Mouse (Mus musculus) MEL-GATA-1-ER (cell line): Measurements from ENCODE around the gene Dlgap1.

Experiments used
- DNase-seq: peaks from one replicate; pipeline ENCODE4 v3.0.0-alpha.2; 2012; ENCODE audit warnings: low read depth; ENCODE audit errors: extremely low read depth

Gene Dlgap1

DNA sequence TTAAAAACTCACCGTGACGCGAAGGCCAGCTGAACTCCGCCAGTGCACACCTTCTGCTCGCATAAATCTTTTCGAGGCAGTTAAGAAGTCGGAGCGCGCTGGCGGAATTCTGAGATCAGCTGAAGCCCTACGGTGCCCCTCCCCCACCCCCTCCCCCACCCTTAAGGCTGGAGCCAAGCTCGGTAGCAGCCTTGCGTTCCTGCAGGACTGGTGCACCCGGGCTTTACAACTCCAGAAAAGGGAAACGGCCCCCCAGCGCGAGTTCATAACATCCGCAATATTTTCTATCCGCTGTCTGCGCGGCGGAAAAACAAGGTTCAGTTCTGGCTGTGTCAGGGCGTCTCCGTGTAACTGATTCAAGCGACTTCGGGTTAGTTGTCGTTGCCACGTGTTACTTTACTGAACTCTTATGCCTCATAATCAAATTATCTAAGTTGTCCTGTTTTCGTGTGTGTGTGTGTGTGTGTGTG is 884.6 kb downstream of the Dlgap1 start, which contains the start of gene Tgif1:
Gene Tgif1 (minus strand): TSS at position 111 of the 470 bp plus-strand sequence.
- peak; percentile 63 for DNase-seq

DNA sequence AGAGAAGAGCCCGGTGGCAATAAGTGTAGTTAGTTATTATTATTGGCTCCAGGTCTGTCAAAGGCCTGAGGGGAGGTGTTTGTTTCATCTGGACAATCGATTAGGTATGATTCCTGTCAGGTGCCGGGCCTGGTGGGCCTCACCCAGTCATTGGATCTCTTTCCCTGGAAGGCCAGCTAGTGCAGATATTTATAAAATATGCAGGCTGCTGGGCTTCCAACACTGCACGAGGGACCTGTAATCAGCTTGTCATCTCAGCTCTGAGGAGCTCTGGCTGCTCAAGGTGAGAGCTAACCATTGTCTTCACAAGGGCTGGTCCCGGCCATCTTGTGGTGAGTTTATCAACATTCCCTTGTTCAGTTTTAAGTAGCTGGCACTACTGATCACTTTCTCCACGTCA is 885.1 kb downstream of the Dlgap1 start:
- peak; percentile 13 for DNase-seq

DNA sequence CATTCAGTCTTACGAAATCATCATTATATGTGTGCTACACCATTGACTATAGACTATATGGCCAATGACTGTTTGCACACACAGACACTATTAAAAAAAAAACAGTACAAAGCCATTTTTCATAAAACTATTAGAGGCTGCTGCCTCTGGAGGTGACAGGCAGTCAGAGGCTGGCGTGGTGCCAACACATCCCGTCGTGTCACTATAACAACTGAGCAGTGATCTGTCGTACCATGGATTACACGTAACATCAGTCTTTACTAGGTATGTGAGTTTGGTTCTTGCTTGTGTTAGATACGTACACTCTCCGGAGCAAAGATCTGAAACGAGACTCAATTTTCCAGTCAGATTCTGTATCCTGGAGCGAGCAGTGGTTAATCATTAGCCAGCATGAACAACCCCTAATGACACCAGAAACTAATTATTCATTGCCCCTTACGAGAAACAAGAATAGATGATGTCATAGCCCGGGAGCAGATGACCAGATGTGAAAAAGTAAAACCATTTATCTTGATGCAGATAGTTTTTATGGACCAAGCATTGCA is 888.1 kb downstream of the Dlgap1 start:
- no peak for DNase-seq

DNA sequence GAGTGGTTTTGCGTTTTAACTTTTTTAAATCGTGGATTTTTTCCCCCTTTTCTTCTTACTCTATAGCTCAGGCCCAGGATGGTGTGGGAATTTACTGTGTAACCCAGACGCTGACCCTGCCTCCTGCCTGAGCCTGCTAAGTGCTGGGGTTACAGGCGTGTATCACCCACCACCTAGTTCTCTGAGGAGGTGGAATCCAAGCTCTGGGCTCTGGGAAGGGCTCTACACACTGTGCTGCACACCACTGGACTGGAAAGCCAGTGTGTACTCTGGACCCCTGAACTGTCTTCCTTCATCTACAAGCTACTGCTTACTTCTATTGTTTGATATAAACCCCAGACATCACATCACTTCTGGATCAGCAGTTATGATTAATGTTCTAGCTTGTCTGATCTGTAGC is 889.9 kb downstream of the Dlgap1 start:
- no peak for DNase-seq

DNA sequence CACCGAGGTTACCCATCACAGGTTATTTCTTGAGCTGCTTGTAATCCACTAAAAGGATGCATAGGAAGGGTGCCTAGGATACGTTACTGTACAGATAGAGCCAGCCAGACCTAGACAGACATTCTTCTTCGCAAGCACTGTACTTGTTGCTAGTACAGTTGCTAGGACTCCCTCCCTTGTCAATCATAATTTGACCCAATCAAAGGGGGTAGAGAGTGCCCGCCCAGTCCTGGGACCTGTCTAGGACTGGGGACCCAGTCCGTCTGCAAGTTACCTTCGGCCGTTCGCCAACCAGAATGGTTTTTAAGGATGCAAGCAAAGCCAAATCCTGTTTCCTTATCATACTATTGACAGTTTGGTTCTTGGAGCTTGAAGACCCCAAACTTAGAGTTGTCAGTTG is 895.2 kb downstream of the Dlgap1 start:
- no peak for DNase-seq

DNA sequence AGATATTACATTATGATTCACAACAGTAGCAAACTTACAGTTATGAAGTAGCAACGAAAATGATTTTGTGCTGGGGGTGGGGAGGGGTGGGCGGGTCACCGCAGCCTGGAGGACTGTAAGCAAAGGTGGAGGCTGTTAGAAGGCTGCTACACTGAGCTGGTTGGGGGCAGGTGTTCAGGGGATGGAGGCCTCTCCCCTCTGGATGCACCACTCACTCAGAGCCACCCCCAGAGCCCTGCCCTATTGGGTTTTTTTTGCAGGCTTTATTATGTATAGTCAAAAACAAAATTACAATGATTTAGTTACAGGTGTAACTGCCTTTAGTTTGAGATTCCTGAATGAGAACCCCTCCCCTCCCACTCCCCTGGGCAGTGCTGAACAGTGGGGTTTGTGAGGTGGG is 895.8 kb downstream of the Dlgap1 start:
- no peak for DNase-seq

DNA sequence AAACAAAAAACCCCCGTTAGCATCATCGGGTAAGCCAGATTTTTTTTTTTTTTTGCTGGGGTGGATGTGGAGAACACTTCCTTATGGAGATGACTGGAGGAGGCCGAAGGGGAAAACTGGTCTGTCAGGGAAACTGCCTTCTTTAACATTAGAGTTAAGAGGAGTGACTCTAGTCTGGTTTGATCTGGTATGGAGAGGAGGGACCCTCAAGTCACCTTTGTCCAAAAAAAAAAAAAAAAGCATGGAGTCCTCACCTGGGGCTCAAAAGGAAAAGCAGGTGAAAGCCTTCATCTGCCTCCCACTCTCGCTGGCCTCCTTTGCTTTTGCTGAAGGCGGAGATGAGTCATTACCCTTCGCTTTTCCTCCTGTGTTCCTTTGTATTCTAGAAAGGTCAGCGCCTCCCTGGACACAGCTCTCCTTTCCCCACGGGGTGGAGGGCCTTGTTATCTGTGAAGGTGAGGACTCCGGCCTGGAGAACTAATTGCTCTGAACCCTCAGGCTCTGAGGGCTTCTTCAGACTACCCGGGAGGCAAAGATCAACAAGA is 896.3 kb downstream of the Dlgap1 start:
- DNase-seq, result no peak

DNA sequence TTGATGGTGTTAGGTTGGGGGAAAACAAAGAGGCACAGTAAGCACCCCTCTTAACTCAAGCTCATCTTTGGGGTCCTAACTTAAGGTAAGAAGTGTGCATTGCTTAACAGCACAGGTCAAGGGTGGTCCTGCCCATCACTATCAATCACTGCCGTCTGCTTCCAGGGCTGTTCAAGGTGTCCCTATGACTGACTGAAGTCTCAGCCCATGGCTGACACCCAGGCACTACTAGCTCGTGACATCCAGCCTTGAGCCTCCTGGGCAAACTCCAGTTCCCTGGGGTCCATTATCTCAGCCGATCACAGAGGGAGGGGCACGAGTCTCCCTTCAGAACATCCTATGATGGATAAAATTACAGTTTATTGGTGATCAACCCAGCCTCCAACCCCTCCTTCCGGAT is 897.2 kb downstream of the Dlgap1 start:
- no peak for DNase-seq

DNA sequence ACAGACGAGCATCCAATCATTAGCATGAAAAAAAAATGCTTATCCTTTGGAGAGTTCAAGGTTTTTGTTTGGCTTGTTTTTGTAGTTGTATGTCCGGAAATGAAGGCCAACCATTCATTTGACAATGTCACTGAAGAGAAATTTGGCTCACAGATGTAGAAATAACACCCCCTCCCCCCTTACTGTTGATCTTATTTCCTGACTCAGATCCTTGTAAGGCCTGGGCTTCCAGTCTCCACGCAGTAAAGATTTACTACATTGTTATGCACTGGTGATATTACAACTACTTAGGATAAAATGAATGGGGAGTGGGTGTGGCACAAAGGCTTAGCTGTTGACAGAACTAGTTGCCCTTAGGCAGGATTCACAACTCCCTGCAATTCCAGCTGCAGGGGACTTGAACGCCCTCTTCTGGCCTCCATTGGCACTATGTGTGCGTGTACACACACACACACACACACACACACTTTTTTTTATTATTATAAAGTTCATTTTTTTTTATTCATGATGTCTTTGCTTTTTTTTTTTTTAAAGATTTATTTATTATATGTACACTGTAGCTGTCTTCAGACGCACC is 897.8 kb downstream of the Dlgap1 start:
- no peak for DNase-seq

DNA sequence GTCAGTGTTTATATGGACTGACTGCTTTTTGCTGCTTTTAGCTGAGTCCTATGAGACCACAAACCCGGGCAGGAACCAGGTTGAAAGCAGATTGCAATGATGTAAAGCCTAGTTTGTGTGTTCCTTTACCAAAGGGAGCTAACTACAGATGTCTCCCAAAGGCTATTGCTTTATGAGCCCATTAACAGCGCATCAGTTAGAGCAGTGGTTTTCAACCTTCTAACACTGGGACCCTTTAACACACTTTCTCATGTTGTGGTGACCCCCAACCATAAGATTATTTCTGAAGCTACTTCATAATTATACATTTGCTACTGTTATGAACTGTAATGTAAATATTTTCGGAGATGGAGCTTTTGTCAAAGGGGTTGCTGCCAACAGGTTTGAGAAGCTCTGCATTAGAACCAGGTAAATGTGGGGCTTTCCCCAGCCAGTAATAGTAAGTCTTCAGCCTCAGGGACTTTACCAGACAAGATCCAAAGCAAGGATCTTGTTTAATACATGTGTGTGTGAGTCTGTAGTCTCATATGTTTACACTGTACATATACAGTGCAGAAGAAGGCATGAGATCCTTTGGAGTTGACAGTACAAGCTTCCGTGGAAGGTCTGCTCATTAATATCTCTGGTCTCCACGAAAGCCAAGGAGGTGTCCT is 899.8 kb downstream of the Dlgap1 start:
- no peak for DNase-seq

DNA sequence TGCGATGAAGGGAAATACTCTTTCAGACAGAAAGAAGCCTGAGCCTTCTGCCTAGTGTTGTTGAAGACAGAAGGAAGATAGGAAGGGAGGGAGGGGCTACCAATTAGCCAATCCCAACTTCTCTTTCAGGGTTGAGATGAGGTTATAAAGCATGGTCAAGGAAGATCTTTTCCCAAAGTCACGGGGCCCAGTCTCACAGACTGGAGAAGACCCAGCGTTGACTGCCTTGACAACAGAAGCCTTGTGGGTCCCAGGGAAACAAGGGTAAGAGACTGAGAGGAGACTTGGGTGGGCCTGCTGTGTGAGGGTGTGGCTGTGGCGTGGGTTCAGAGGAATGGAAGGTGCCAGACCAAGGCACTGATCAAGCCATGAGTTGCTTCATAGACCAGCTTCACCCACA is 901.7 kb downstream of the Dlgap1 start:
- DNase-seq, result no peak
